Mouse (Mus musculus) testis, postnatal 10 days (tissue): ENCODE data around the gene Wapl.

Experiments used
- DNase-seq: peaks from one replicate; pipeline ENCODE4 v3.0.0; 2021; ENCODE audit warnings: low spot score

Gene Wapl

DNA sequence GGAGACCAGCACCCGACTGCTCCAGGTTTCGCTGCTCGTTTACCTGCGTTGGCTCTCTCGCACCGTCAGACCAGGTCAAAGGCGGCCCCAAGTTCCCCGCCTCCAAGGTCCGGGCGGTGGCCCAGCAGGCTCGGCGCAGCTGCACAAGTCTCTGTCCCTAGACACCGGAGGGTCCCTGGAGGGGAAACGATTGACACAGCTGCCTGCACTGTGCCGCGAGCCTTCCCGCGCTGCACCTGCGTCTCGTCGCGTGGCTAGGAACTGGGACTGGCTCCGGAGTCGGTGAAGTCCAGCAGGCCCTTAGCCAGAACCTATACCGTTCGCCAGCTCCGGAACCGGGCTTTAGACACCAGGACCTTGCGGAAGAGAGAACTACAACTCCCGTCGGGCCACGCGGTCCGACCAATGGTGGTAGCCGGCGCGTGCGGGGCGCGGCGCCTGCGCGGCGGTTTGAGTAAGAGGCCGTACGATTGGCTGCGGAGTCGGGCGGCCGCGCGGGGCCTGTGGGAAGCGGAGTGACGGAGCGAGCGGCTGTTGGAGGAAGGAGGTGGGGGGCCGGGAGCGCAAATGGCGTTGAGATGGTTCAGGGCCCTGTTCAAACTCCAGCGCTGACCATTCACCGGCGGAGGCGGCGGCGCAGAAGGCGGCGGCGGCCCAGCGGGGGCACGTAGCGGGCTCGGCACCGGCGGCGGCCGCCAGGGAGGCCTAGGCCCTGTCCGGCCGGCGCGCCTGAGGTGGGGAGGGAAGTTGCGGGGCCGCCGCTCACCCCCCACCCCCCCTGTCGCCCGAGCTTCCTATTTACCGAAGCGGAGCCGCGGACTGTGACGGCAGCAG lies at the start of gene Wapl:
TSS of gene Wapl (plus strand) at position 534 of the 834 bp plus-strand sequence.
- DNase-seq = peak; percentile 96

GRCm38 (mm10) chr14:34626824-34627223 lies 46.9 kb upstream of the Wapl start:
- DNase-seq = no peak

DNA sequence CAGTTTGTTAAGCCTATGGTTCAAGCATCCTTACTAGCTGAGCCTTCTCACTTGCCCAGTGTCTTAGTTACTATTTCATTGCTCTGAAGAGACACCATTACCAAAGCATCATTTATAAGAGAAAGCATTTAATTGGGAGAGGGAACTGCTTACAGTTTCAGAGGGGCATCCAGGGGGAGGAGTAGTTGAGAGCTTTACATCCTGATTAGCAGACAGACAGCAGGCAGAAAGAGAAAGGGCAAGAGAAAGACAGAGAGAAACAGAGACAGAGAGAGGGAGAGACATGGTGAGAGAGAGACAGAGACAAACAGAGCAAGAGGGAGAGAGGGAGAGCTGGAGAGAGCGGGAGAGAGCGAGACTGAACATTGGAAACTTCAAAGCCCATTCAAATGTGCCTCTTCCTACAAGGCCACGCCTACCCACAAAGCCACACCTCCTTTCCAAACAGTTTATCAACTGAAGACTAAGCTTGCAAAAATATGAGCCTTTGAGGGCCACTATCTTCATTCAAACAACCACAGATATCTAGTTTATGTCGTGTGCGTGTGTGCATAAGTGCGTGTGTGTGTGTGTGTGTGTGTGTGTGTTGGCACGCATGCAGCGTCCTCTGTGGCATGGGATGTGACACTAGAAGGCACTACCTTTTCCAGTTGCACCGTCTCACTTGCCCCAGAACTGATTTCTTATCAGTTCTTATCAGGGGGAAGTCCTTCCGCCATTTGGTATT lies 40.8 kb upstream of the Wapl start:
- DNase-seq = no peak

DNA sequence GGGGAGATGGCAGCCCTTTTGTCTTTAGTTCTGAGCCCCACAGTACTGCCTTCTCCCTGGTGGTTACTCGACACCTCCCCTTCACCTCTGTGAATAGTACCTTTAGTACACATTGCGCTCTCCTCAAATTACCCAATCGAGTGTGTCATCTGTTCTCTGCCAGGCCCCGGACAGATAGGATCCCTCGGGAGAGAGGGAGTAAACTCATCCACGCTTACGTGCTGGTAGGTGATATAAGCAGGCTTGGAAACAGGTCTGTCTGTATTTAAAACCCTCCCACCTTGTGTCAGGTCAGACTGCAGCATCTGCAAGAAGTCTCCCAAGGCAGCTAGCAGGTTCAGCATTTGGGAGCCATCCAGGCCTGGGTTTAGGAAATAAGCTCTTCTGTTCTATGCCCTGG lies 38.5 kb upstream of the Wapl start:
- no peak for DNase-seq

DNA sequence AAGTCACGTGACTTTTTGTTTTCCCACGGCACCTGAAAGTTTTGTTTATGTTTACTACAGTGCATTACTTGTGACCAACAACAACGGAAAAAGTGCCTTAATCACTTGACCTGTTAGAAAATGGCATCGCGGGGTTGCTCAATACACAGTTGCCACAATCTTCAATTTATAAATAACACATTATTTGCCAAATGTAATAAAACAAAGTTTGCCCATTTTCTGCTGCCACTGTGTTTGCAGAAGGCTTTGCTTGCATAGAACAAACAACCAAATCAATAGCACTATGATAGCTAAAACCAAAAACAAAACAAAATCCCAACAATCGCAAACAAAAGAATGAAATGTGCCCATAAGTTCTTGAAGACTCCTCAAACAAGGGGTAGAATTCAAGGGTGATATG lies 38.0 kb upstream of the Wapl start:
- DNase-seq = no peak

DNA sequence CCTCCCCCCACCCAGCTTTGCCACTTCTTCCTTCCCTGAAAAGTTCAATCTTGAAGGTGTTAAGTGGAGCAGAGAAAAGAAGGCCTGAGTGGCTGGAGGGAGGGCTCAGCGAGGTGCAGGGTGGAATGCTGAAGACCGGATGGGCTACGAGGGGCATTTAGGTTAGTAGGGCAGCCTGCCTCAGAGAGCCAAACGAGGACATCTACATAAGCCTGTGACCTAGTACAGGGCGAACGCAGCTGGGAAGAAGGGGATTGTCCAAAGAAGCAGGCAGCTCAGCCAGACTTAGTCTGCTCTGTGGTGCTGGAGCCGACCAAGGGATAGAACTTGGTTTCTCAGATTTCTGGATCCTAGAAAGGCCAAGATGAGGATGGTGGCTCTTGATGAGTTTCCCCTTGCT lies 29.6 kb upstream of the Wapl start:
- no peak for DNase-seq

DNA sequence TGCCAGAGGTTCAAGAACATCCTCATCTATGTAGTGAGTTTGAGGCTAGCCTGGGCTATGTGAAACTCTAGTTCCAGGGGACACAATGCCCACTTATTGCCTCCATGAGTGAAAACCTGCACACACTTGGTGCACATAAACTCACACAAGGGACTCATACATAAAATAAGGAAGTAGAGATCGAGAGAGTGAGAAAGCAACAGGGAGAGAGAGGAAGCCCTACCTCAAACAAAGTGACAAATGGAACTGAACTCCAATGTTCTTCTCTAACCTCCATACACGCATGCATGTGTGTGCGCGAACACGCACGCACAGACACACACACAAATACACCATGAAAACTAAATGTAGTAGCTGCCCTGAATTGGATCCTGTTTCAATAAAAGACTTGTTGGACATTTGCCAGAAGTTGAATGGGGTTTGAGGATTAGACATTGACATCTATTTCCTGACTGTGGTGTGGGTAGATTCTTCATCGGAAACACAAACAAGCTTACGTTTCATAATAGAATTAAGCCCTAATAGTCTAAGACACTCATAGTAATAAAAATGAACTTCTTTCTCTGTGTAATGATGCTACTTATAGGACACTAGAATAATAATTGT lies 25.8 kb upstream of the Wapl start:
- no peak for DNase-seq

DNA sequence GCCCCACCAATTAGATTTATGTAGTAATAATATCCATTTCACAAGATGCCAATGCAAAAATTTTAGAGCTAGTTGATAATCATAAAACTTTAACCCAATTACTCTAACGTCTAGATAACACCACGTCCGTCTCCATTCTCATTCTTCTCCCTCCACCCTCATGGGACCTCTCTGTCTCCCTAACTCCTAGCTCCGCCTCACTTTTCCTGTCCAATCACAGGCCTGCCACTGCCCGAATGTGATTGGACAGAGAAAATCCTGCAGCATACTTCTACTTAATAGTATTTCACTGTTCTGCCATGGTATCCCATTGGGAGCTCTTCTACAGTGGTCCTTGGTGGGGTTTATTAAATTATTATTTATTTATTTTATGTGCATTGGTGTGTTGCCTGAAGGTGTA lies 16.6 kb upstream of the Wapl start:
- DNase-seq = no peak

- DNase-seq = no peak
Observed at GRCm38 (mm10) chr14:34660351-34660787, 13.4 kb upstream of the Wapl start.

GRCm38 (mm10) chr14:34660788-34661591 lies 12.7 kb upstream of the Wapl start:
- DNase-seq = no peak

GRCm38 (mm10) chr14:34661621-34662477 lies 11.9 kb upstream of the Wapl start:
- peak; percentile 68 for DNase-seq

DNA sequence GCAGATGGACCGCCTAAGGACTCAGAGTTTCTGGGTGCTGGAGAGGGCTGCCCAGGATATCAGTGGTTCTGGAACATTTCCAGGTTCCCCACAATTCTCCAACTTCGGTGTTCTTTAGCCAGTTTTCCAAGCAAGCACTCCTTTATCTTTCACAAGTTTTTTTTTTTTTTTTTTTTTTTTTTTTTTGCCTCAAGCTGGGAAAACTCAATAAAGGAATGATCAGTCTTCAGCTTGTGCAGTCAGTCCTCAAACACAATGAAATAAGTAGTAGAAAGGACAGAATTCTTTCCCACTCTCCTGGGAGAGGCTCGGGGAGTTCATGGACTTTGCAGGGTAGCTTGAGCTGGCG lies 11.3 kb upstream of the Wapl start:
- DNase-seq = no peak

DNA sequence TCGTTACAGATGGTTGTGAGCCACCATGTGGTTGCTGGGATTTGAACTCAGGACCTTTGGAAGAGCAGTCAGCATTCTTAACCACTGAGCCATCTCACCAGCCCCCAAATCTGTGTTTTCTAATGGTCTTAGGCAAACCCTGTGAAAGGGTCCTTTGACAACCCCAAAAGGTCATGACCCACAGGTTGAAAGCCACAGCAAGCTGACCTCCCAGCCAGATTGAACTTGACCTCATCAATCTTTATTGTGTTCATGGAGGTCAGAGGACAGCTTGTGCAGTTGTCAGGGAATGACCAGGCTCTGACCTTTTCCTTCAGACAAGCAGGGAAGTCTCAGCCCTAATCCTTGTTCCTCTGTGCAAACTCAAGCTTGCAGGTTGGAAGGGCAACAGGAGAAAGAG lies 10.3 kb upstream of the Wapl start:
- no peak for DNase-seq

GRCm38 (mm10) chr14:34669082-34669481 lies 4.6 kb upstream of the Wapl start:
- DNase-seq = no peak

DNA sequence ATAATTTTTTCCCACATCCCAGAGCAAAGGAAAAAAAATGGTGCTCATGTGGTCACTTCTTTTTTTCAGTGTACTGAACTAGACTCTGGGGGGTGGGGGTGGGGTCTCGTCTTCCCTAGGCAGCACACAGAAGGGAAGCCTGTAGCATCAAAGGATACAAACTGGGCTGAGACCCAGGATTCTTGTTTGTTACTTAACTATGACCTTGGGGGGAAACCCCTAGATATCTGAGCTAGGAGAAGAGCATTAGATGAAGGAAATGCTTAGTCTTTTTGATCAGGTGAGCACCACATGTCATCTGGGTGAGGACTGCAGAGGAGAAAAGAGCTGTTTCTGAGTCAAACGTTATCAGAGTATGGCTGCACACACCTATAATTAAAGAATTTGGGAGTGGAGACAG lies 3.5 kb upstream of the Wapl start:
- DNase-seq = no peak

- DNase-seq = peak; percentile 71
Observed at GRCm38 (mm10) chr14:34674229-34674791, 582 bp downstream of the Wapl start.

DNA sequence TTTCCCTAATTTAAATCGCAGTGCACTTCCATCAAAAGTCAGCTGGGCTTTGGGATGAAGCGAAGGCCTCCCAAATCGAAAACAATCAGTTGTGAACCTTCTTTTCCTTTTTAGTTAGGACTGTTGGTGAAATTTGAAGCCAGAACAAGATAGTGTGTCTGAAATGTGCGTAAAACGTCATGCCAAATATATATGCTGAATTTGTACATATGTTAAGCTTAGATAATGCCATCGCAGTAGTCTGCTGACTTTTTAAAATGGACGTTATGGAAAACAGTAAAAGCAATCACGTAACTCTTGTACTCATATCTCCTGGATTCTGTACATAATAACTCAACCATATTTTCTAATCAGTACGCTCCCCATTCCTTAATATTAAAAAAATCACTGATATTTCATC lies 1.2 kb downstream of the Wapl start:
- no peak for DNase-seq

GRCm38 (mm10) chr14:34675347-34675865 lies 1.7 kb downstream of the Wapl start:
- no peak for DNase-seq

DNA sequence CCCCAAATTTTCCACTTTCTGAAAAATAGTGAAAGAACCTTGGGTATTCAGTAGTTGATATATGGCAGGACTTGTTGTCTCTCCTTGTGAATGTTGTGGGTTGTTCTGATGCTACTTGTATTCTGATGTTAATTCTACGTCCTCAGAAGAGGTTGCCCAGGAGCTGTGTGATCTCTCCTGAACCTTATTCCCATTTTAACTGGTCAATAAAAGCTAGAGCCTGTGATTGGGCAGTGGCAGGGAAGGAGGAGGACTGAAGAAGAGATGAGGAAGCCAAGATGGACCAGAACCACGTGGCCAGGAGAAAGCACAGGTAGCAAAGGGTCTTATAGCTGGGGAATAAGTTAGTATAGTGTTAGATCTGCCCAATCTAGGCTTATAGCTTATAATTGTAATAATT lies 7.1 kb downstream of the Wapl start:
- DNase-seq = no peak

DNA sequence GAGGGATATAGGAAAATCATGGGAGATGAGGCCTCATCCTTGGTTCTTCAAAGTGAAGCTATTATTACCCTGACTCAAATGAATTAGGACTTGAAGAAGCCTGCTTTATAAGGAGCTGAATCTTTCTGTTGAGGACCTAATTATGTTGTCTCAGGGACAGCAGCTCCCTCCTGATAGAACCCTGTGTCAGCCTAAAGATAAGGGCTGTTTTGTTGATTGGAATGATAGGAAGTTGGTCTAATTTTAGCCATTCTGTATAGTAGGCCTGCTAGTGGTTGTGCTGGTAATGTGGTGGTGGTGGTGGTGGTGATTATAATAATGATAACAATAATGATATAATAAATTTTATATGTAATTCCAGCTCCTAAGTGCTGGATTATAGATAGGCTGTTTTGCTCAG lies 11.3 kb downstream of the Wapl start:
- DNase-seq = no peak

GRCm38 (mm10) chr14:34693970-34694369 lies 20.2 kb downstream of the Wapl start:
- DNase-seq = no peak
